Mouse (Mus musculus) bone marrow macrophage, adult 2 months (primary cell): ENCODE results near the gene Rassf1. TPM values are rescaled to one million over a fixed set of nuclear protein-coding genes. Genes with fewer than 3 reads are reported as not detected.

Experiments used
- H3K27ac ChIP-seq: 2 replicates; pipeline ENCODE4 v1.5.1; 2012; ENCODE audit warnings: low read depth, low read length; ENCODE audit not compliant: insufficient read depth
- H3K4me1 ChIP-seq: 2 replicates; pipeline ENCODE4 v1.6.1; 2012; ENCODE audit warnings: low read length; ENCODE audit not compliant: control insufficient read depth, insufficient read depth
- H3K4me3 ChIP-seq: 2 replicates; pipeline ENCODE4 v1.5.1; 2012; ENCODE audit warnings: mild to moderate bottlenecking, low read length, moderate library complexity; ENCODE audit not compliant: insufficient read depth
- CTCF ChIP-seq: IDR thresholded peaks from 2 replicates; pipeline ENCODE4 v1.5.1; 2012; ENCODE audit warnings: low read depth, mild to moderate bottlenecking, low read length, moderate library complexity
- POLR2A ChIP-seq: IDR thresholded peaks from 2 replicates; pipeline ENCODE4 v1.6.1; 2012; ENCODE audit warnings: mild to moderate bottlenecking, low read depth, low read length, borderline replicate concordance
- polyA plus RNA-seq: library from polyadenylated mRNA; stranded (reverse); fragments of >200 nt; gene quantifications from 2 replicates; pipeline ENCODE4 v1.2.4, GENCODE M21; 2012; ENCODE audit not compliant: missing spikeins, insufficient read depth, insufficient read length

Rassf1 gene
- polyA plus RNA-seq, 1 experiment: 46.2 TPM

DNA sequence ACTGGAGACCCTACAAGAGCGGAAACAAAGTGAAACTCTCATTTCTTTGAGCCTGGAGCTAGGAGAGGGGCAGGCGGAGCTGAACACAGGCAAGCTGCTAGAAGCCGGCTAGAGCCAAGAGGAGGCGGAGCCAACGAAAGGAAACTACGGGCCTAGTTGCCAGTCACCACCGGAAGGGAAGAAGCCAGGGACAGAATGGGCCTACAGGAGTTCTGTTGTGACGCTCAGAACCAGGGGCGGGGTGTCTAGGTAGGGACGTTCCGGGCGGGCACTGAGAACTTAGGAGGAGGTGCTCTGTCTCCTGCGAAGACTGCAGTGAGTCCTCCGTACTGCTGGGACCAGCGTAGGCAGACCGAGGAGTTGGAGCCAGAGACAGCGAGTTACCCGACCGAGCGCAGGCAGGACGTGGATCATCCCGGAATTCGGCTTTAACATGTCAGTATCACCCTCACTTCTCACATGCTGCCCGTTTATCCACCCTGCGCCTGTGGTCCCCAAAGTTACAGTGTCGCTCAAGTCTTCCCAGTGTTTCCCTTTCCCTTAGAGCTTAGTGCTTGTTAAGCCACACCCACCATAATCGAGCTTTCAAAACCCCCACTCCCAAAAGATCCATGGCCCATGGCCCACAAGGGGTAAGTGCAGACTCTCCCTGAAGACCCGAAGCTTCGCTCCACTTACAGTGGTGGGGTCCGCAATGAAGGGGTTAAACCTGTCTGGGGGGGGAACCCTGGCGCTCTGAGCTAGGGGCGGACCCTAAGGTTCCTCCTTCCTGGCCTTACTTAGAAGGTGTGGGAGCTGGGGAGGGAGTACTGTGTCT lies 29.4 kb downstream of the Rassf1 start, which contains the start of gene Hyal3:
Gene Hyal3, plus strand, starts transcription at position 318 of the 817 bp plus-strand sequence.
- H3K27ac ChIP-seq: peak within 1 kb of the TSS; percentile 84
- TF ChIP-seq POLR2A: 0 out of 2 replicates have a peak, but pooled peaks have one; percentile 75
- TF ChIP-seq CTCF: 0 out of 2 replicates have a peak, but pooled peaks have one; percentile 8
- H3K4me1 ChIP-seq: peaks cover 17% of the 10 kb centered on the region
- peak within 1 kb of the TSS; percentile 69 for H3K4me3 ChIP-seq

DNA sequence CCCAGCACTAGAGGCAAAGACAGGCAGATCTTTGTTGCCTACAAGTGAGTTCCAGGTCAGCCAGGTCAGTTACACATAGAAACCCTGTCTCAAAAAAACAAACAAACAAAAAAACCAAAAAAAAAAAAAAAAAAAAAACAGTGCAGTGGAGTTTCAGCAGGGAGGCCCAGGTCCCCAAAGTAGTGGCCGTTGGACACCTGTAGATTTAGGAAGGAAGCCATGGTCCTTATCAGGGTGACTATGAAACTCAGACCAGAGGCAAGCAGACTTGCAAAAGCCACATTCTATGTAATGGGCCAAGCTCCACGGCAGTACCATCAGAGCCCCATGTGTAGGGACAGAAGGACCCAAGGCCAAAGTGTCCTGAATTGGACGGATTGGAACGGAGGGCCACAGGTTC lies 30.2 kb downstream of the Rassf1 start:
- H3K4me1 ChIP-seq: peaks cover 19% of the 10 kb centered on the region
- H3K4me3 ChIP-seq: peak overlapping the region; percentile 69
- peak overlapping the region; percentile 84; the same call in 1 of the 2 replicates for H3K27ac ChIP-seq
- TF ChIP-seq POLR2A (no peak), CTCF (no peak)

DNA sequence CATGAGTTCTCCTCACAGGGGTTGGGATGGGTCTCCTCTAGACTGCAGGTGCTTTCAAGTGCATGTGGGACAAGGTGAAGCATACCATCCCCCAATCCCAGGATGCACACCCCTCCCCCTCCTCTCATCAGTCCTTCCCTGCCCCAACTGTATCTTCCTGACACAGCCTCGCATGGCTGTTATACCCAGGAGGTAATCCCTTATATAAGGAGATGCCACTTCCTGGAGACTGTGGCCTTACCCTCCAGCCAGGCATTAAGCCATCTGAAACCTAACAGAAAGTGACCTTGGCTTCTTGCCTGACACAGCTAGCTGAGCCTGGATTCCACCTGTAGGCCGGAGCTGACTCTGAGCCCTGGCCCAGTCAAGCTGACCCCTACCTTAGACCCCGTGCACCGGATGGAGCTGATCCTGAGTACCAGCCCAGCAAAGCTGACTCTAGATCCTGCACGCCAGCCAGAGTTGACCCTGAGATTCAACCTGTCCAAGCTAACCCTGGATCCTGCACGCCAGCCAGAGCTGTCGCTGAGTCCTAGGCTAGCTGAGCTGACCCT lies 31.2 kb downstream of the Rassf1 start:
- TF ChIP-seq POLR2A (no peak), CTCF (no peak)
- H3K4me1 ChIP-seq: peaks cover 21% of the 10 kb centered on the region
- no peak overlapping the region for H3K27ac ChIP-seq
- H3K4me3 ChIP-seq: no peak overlapping the region

DNA sequence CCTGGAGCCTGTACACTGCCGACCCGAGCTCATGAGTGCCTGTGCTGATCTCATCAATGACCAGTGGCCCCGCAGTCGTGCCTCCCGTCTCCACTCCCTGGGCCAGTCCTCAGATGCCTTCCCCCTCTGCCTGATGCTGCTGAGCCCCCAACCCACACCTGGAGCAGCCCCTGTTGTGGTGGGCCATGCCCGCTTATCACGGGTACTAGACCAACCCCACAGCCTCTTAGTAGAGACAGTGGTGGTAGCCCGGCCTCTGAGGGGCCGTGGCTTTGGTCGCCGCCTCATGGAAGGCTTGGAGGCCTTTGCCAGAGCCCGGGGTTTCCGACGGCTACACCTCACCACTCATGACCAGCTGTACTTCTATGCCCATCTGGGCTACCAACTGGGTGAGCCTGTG lies 31.8 kb downstream of the Rassf1 start:
- TF ChIP-seq CTCF: no peak
- no peak for TF ChIP-seq POLR2A
- H3K27ac ChIP-seq: no peak overlapping the region
- H3K4me3 ChIP-seq: no peak overlapping the region
- peaks cover 21% of the 10 kb centered on the region for H3K4me1 ChIP-seq

DNA sequence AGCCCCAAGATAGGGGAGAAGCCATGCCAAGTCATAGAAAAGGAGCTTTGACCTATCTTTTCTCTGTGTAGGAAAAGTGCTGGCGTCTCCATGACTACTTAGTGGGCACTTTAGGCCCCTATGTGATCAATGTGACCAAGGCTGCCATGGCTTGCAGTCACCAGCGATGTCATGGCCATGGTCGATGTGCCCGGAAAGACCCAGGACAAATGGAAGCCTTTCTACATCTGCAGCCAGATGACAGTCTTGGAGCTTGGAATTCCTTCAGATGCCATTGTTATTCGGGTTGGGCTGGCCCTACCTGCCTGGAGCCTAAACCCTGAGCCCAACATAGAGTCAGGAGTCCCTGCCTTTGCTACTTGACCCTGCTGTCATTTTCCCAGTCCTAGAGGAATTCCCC lies 35.1 kb downstream of the Rassf1 start:
- H3K4me3 ChIP-seq: peak overlapping the region; percentile 55; the same call in 1 of the 2 replicates
- TF ChIP-seq POLR2A: no peak
- no peak for TF ChIP-seq CTCF
- H3K27ac ChIP-seq: no peak overlapping the region
- peaks cover 17% of the 10 kb centered on the region for H3K4me1 ChIP-seq

DNA sequence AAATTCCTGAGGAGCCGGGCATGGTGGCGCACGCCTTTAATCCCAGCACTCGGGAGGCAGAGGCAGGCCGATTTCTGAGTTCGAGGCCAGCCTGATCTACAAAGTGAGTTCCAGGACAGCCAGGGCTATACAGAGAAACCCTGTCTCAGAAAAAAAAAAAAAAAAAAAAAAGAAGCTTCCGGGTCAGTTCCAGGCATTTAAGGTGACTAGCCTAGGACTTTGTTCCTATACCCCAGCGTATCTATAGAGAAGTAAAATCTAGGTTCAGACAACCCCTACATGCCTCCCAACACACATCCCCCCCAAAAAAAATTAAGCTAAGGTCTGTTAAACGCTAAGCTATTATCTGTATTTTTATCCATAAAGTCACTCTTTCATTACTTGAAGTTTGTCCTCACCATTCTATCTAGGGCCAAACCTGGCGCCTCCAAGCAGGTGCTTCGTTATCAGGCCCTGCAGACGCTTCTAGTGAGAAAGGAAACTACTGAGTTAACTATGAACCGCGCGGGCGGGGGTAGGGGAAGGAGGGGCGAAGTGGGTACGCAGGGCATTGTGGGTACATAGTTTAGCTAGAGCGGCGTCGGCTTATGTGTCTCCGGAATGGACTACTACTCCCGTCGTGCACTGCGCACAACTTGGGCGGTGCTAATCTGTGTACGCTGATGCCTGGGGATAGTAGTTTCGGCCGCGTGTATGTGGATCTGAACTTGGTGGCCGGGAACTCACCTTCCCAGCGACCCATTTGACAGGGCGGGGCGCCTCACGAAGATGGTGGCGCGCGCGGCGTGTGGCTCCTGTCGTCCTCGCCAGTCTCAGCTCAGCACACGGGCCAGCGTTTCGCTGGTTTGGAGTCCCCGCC lies 35.8 kb downstream of the Rassf1 start, which contains the start of gene Ifrd2:
Gene Ifrd2, plus strand, starts transcription at position 669 of the 859 bp plus-strand sequence.
- TF ChIP-seq CTCF (no peak), POLR2A (no peak)
- Histone ChIP-seq H3K27ac (peak within 1 kb of the TSS; percentile 54), H3K4me3 (peak within 1 kb of the TSS; percentile 79), H3K4me1 (peaks cover 14% of the 10 kb centered on the region)

DNA sequence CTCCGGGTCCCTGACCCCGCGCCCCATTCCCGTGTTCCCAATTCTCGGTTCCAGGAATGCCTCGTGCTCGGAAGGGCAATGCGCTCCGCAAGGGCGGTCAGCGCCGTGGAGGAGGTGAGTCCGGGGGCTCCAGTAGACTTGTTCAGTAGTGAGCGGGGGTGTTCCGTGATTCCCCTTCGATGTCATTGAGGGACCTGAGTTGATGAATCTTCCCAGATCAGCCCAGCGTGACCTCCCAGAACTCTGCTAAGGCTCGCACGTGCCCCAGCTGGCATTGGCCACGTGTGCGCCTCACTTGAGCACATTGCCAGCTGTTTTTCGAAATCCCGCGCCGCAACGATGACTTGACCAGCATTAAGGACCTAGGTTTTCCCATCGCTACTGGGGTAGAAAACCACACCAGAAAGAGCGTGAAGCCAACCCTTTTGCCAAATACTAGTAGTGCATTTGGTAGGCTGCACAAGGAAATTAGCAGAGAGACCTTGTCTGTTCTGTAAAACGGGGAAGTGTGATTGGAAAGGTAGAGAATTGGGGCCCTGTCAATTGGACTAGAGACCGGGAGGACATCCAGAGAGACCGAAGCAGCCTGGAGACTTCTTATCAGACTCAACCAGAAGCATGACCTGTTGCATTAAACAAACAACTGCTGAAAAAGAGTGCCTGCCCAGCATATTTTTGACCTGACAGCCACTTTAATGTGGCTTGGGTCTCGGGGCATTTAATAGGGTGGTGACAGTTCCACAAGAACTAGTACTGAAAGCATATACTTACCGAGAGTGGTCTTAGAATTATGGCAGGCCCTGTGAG lies 36.7 kb downstream of the Rassf1 start:
- H3K27ac ChIP-seq: peak overlapping the region; percentile 54
- peak overlapping the region; percentile 79 for H3K4me3 ChIP-seq
- no peak for TF ChIP-seq CTCF
- TF ChIP-seq POLR2A: no peak
- H3K4me1 ChIP-seq: peaks cover 14% of the 10 kb centered on the region

DNA sequence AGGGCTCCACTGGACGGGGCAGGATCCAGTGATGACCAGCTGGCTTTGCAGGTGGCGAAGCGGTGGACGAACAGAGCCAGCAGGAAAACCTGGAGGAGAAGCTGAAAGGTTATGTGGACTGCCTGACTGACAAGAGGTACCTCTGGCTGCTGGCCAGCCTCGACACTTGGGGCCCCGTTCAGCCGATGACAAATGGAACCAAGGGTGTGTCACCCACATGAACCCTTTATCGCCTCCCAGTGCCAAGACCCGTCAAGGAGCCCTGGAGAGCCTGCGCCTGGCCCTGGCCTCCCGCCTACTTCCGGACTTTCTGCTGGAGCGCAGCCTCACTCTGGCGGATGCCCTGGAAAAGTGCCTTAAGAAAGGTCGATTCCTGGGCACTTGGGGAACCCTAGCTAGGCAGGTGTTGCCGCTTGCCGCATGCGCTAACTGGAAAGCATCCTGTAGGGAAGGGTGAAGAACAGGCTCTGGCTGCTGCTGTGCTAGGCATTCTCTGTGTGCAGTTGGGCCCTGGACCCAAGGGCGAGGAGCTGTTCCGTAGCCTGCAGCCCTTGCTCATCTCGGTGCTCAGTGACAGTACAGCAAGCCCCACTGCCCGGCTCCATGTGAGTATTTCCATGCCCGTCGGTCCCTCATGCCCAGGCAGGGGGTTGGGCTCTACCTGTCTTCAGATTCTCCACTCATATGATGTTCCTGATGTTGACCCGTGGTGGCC lies 38.9 kb downstream of the Rassf1 start:
- no peak overlapping the region for H3K4me3 ChIP-seq
- no peak overlapping the region for H3K27ac ChIP-seq
- TF ChIP-seq POLR2A (no peak), CTCF (no peak)
- peaks cover 14% of the 10 kb centered on the region for H3K4me1 ChIP-seq
